Mouse (Mus musculus) heart, embryonic 12.5 days (tissue): ENCODE measurements around the gene BC035044. TPM values are rescaled to one million over a fixed set of nuclear protein-coding genes. Genes with fewer than 3 reads are reported as not detected.
"Not testable (repeated sequence)": the region's sequence is repeated elsewhere in the genome, so short reads cannot be mapped to it uniquely, and the experiment has no call there.

Experiments
- ATAC-seq: fragments of 200-750 bp; cut with Nextera tagmentation; 2 replicates; pipeline ENCODE4 v1.8.0; 2017; ENCODE audit warnings: moderate TSS enrichment, moderate library complexity; ENCODE audit not compliant: insufficient number of reproducible peaks, low FRiP score
- H3K27ac ChIP-seq: fragments of 300-500 bp; sonication (generic); 2 replicates; pipeline ENCODE4 v1.5.1; 2016; ENCODE audit warnings: mild to moderate bottlenecking, moderate library complexity; ENCODE audit not compliant: poor library complexity, severe bottlenecking
- H3K27me3 ChIP-seq: fragments of 300-500 bp; sonication (generic); replicated peaks from 2 replicates; pipeline ENCODE4 v1.6.1; 2016; ENCODE audit warnings: mild to moderate bottlenecking, moderate library complexity
- H3K36me3 ChIP-seq: fragments of 300-500 bp; sonication (generic); 2 replicates; pipeline ENCODE4 v1.6.1; 2016; ENCODE audit warnings: mild to moderate bottlenecking, moderate library complexity
- H3K4me1 ChIP-seq: fragments of 300-500 bp; sonication (generic); replicated peaks from 2 replicates; pipeline ENCODE4 v1.6.1; 2016; ENCODE audit warnings: mild to moderate bottlenecking
- H3K4me2 ChIP-seq: fragments of 300-500 bp; sonication (generic); 2 replicates; pipeline ENCODE4 v1.6.1; 2016; ENCODE audit warnings: mild to moderate bottlenecking, moderate library complexity
- H3K4me3 ChIP-seq: fragments of 300-500 bp; sonication (generic); 2 replicates; pipeline ENCODE4 v1.5.1; 2016; ENCODE audit warnings: mild to moderate bottlenecking
- H3K9ac ChIP-seq: fragments of 300-500 bp; sonication (generic); 2 replicates; pipeline ENCODE4 v1.6.1; 2016; ENCODE audit warnings: mild to moderate bottlenecking, moderate library complexity
- H3K9me3 ChIP-seq: fragments of 300-500 bp; sonication (generic); replicated peaks from 2 replicates; pipeline ENCODE4 v1.6.1; 2016; ENCODE audit warnings: mild to moderate bottlenecking, moderate library complexity
- WGBS: fragments of 180-500 bp; shearing (Covaris S2); methylation state at CpG from one replicate; pipeline ENCODE4 v1.1.7; 2016; 5-methylcytosine and 5-hydroxymethylcytosine counted together
- polyA plus RNA-seq: library from polyadenylated mRNA; unstranded; fragments of >200 nt; fragmentation: Nextera tagmentation; extraction: Ambion mirVana; gene quantifications from 2 replicates; pipeline ENCODE4 v1.2.1, GENCODE M21; 2016

The BC035044 gene
- polyA plus RNA-seq, 1 experiment from 2014 or later = 0.68 TPM

DNA sequence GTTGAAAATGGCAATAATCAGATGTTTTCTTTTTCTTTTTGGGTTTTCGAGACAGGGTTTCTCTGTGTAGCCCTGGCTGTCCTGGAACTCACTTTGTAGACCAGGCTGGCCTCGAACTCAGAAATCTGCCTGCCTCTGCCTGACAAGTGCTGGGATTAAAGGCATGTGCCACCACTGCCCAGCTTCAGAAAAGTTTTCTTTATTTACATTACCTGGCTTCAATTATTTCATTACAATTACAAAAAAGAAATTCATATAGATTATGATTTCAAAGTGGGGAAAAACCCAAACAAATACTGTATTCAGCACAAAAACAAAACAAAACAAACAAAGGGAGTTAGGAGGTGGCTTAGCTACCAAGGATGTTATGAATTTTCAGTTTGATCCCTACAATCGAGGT is 50.3 kb downstream of the BC035044 start:
- not testable (repeated sequence) for H3K4me2 ChIP-seq, ATAC-seq, H3K36me3 ChIP-seq, H3K4me3 ChIP-seq, H3K9me3 ChIP-seq, H3K27me3 ChIP-seq, H3K27ac ChIP-seq, H3K9ac ChIP-seq
- 73% methylated on average over 3 of the region's 3 CpGs for WGBS
- H3K4me1 ChIP-seq = peaks cover 24% of the 10 kb centered on the region

GRCm38 (mm10) chr6:128839921-128840320 is 51.0 kb downstream of the BC035044 start:
- Histone ChIP-seq H3K4me1 (peaks cover 21% of the 10 kb centered on the region), H3K27ac (no peak overlapping the region), H3K27me3 (no peaks in the 10 kb centered on the region), H3K9ac (no peak overlapping the region), H3K4me2 (peak overlapping the region; percentile 90), H3K4me3 (peak overlapping the region; percentile 71; the same call in 1 of the 2 replicates), H3K9me3 (no peaks in the 10 kb centered on the region), H3K36me3 (no peaks in the 10 kb centered on the region)
- no peak for ATAC-seq
- 62% methylated on average over 7 of the region's 7 CpGs for WGBS

DNA sequence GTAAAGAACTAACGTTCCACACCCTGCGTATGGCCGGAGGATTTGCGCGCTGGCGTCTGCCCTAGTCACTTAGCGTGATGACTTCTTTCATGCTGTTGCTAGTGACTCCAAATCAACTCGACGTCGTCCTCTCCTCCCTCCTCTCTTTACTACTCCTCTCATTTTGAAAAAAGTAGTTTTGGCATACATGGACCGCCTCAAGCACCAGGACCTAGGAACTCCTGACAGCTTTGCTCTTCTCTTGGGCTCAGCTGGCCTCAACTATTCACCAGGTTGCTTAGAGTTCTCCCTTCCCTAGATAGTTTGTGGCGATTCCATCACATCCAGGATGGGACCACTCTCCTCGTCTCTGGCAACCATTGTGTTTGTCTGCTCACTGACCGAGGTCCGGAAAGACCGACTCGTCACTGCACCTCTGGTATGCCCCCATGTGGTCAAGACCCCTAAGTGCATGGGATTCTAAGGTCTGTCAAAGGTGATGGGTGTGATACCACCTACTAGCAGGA is 51.6 kb downstream of the BC035044 start:
- H3K4me1 ChIP-seq = peaks cover 17% of the 10 kb centered on the region
- no peaks in the 10 kb centered on the region for H3K27me3 ChIP-seq
- peak overlapping the region; percentile 76 for H3K27ac ChIP-seq
- H3K4me3 ChIP-seq = peak overlapping the region; percentile 71
- no peaks in the 10 kb centered on the region for H3K36me3 ChIP-seq
- H3K9me3 ChIP-seq = no peaks in the 10 kb centered on the region
- H3K9ac ChIP-seq = peak overlapping the region; percentile 85
- under 1% methylated on average over 17 of the region's 17 CpGs for WGBS
- ATAC-seq = peak; percentile 44
- peak overlapping the region; percentile 90 for H3K4me2 ChIP-seq

DNA sequence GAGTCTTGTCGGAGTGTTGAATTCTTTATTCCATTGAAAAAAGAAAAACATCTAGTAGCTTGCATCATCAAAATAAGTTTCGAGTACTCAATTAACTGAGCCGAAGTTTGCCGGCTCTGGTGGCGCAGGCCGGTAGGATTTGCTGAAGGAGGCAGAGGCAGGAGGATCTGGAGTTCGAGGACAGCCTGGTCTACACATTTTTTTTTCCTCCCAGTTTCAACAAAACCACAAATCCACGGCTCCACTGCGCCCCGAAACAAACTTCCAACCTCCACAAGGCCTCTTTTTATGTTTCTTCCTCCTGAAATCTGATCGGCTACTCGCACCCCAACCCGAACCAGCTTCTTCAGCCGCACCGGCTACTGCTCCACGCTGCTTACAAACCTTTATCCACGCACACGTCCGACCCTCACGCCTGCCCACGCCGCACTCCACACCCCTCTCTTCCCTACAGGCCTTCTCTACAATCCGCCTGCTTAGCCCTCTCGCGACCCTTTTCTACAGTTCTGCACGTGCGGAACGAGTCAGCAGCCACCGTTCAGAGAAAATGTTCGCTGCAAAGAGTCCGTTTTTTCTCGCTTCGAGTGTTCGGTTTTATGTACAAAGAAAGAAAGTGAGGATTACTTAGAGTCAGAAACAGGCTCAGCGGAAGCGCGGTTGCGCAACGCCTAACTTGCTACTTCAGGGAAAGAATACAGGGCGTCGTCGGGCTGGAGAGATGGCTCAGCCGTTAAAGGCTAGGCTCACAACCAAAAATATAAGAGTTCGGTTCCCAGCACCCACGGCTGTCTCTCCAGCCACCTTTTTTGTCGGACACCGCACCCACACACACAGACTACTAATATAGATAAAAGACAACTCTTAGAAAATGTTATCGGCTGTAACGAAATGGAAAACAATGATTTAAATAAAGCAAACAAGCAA is 52.3 kb downstream of the BC035044 start:
- under 1% methylated on average over 49 of the region's 49 CpGs for WGBS
- Histone ChIP-seq H3K9ac (peak overlapping the region; percentile 85), H3K4me3 (peak overlapping the region; percentile 71), H3K36me3 (no peaks in the 10 kb centered on the region), H3K4me2 (peak overlapping the region; percentile 90), H3K9me3 (no peaks in the 10 kb centered on the region), H3K4me1 (peaks cover 14% of the 10 kb centered on the region), H3K27me3 (no peaks in the 10 kb centered on the region), H3K27ac (peak overlapping the region; percentile 88)
- ATAC-seq = peak; percentile 63

DNA sequence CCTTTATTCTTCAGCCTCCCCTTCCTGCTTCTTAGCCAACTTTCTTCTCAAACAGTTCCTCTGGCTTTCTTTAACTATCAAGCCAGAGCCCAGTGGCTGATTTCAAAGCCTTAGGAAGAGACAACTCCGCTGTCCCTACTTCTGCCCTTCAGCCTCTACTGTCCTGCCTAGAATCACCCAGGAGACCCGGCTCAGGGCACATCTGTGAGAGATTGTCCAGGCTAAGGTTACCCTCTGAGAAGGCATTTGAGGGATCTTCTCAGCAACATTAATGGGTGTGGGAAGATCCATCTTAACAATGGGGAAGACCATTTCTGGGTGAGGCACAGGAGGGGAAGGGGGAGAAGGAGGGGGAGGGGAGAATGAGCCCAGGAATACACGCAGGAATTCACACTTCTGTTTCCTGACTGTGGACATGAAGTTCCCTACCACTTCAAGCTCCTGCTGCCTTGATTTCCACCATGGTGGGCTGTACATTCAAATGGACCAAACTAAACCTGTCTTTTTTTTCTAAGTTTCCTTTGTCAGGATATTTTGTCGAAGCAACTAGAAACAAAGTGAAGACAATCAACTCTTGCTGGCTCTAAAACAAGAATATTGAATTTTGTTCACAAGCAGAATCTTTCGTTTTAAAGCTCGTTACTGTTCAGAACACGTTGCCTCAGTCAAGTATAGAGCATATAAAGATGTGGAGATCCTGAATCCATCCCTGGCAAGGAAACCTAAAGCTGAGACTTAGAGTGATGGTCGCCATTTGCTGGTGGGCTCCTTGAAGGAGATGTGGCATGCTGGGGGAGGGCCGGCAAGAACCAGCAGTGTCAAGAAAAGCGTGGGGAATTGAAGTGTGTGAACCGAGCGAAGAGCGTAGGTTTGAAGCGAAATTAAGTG is 53.2 kb downstream of the BC035044 start:
- Histone ChIP-seq H3K4me2 (peak overlapping the region; percentile 90), H3K27ac (peak overlapping the region; percentile 63; the same call in 1 of the 2 replicates), H3K4me3 (peak overlapping the region; percentile 71), H3K9me3 (no peaks in the 10 kb centered on the region), H3K4me1 (peaks cover 14% of the 10 kb centered on the region), H3K27me3 (no peaks in the 10 kb centered on the region), H3K36me3 (no peaks in the 10 kb centered on the region), H3K9ac (peak overlapping the region; percentile 49)
- 2% methylated on average over 14 of the region's 14 CpGs for WGBS
- peak; percentile 27 for ATAC-seq

- Histone ChIP-seq H3K27ac (no peak overlapping the region), H3K36me3 (no peaks in the 10 kb centered on the region), H3K9me3 (no peaks in the 10 kb centered on the region), H3K4me3 (peak overlapping the region; percentile 71), H3K27me3 (no peaks in the 10 kb centered on the region), H3K9ac (peak overlapping the region; percentile 49; the same call in 1 of the 2 replicates), H3K4me1 (peaks cover 11% of the 10 kb centered on the region), H3K4me2 (peak overlapping the region; percentile 90)
- WGBS = 82% methylated on average over 6 of the region's 6 CpGs
- ATAC-seq = no peak
These were observed 54.0 kb downstream of the BC035044 start for GRCm38 (mm10) chr6:128836955-128837334.

DNA sequence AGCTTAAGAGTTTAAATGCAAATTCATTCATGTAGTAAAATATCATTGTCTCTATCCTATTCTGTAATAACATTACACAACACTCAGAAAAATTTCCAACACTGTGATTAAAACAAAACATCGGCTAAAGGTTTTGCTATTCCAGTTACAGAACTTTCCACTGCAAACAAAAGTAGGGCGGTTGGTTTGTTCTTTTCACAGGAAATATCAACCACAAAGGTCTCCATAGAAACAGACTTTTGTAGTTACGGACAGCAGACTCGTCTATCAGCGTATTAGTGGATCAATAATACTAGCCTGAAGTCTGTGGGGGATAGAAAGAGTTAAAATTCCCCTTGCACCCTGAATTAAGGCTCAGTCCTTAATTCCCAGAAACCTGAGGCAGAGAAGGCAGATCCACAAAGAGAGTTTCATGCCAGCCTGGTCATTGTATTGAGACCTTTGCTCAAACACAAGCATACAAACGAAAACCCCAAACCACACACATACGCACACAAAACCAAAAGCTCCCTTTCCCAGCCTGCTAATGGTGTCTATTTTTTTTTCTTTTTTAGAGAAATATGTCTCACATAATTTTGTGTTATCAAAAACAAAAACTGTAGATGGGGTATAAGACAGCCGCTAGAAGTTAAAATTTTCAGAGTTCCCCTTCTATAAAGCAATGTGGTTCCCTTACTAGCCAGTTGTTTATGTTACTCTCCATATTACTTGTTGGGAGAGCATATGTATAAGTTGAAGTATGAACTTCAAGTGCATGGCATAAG is 54.6 kb downstream of the BC035044 start:
- Histone ChIP-seq H3K9me3 (no peaks in the 10 kb centered on the region), H3K27me3 (no peaks in the 10 kb centered on the region), H3K4me2 (no peak overlapping the region), H3K4me1 (peaks cover 6% of the 10 kb centered on the region), H3K36me3 (no peaks in the 10 kb centered on the region), H3K9ac (no peak overlapping the region), H3K4me3 (no peak overlapping the region), H3K27ac (no peak overlapping the region)
- no peak for ATAC-seq
- WGBS = 84% methylated on average over 8 of the region's 8 CpGs

DNA sequence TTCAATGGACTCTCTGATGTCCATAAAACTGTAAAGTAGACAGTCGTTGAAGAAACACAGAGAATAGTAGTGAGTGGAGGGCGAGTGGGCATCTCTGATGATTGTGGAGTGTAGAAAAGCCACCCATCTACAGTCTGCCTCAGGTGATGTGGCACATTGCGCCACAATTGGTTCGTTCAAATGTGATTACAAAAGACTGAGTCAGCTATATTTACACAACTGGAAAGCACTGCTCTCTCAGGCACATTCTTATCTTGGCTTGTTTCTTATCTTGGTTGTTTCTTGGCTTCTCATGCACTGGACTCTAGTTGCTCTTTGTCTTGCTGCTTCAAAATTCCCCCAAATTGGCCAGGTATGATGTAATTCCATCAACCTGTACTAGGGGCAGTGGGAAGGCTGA is 55.4 kb downstream of the BC035044 start:
- Histone ChIP-seq H3K27me3 (no peaks in the 10 kb centered on the region), H3K9ac (no peak overlapping the region), H3K27ac (no peak overlapping the region), H3K4me1 (peaks cover 4% of the 10 kb centered on the region), H3K4me3 (no peak overlapping the region), H3K9me3 (no peaks in the 10 kb centered on the region), H3K4me2 (no peak overlapping the region), H3K36me3 (no peaks in the 10 kb centered on the region)
- ATAC-seq = no peak
- 75% methylated on average over 4 of the region's 4 CpGs for WGBS

DNA sequence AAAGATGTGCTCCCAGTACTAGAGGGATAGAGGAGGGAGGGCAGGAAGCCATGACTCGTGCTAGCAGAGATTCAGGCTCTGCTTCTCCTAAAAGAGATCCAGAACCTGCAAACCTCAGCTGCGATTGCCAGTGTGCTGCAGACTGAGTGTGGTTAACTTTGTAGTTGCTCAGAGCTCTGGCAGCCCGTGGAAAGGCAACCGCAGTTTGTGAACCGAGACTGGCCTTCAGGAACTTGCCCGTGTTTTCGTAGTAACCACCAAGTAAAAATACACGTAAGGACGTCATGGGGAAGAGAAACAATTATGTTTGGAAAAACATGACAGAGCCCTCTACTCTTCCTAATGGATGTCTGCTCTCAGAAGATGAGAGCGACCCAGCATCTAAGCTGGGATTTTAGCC is 57.9 kb downstream of the BC035044 start:
- Histone ChIP-seq H3K36me3 (no peaks in the 10 kb centered on the region), H3K4me1 (no peaks in the 10 kb centered on the region; the same call in none of the 2 replicates), H3K27me3 (no peaks in the 10 kb centered on the region), H3K4me2 (no peak overlapping the region), H3K27ac (no peak overlapping the region), H3K9ac (no peak overlapping the region), H3K9me3 (no peaks in the 10 kb centered on the region), H3K4me3 (no peak overlapping the region)
- ATAC-seq = no peak
- 75% methylated on average over 10 of the region's 10 CpGs for WGBS

GRCm38 (mm10) chr6:128829837-128830236 is 61.1 kb downstream of the BC035044 start:
- Histone ChIP-seq H3K27ac (no peak overlapping the region), H3K9me3 (no peaks in the 10 kb centered on the region), H3K36me3 (no peaks in the 10 kb centered on the region), H3K27me3 (no peaks in the 10 kb centered on the region), H3K4me2 (no peak overlapping the region), H3K4me1 (no peaks in the 10 kb centered on the region), H3K4me3 (no peak overlapping the region), H3K9ac (no peak overlapping the region)
- ATAC-seq = no peak
- 51% methylated on average over 4 of the region's 4 CpGs for WGBS
